Mouse (Mus musculus) cerebellum, adult 2 months (tissue): ENCODE data around the gene Skp2. TPM values are rescaled to one million over a fixed set of nuclear protein-coding genes. Genes with fewer than 3 reads are reported as not detected.
"Not testable (repeated sequence)": the region's sequence is repeated elsewhere in the genome, so short reads cannot be mapped to it uniquely, and the experiment has no call there.

Experiments
- DNase-seq, 2 experiments: peaks; one replicate each; pipeline ENCODE4 v3.0.0; 2021
- H3K27ac ChIP-seq: fragments of 200-500 bp; 2 replicates; pipeline ENCODE4 v1.5.1; 2012; ENCODE audit warnings: low read length, control low read depth, inconsistent platforms; ENCODE audit not compliant: insufficient read depth
- H3K27me3 ChIP-seq: fragments of 200-500 bp; 2 replicates; pipeline ENCODE4 v1.6.1; 2012; ENCODE audit warnings: inconsistent platforms, mild to moderate bottlenecking, low read length, moderate library complexity; ENCODE audit not compliant: control insufficient read depth, insufficient read depth
- H3K4me1 ChIP-seq: fragments of 200-500 bp; 2 replicates; pipeline ENCODE4 v1.6.1; 2011; ENCODE audit warnings: low read length; ENCODE audit not compliant: control insufficient read depth, insufficient read depth
- H3K4me3 ChIP-seq: fragments of 200-500 bp; replicated peaks from 2 replicates; pipeline ENCODE3; 2011; ENCODE audit warnings: mild to moderate bottlenecking, low read depth, low read length, control low read depth; ENCODE audit not compliant: insufficient read depth
- CTCF ChIP-seq: fragments of 200-500 bp; IDR thresholded peaks from 2 replicates; pipeline ENCODE4 v1.5.1; 2011; ENCODE audit warnings: low read depth, mild to moderate bottlenecking, control low read depth, low read length, moderate library complexity, borderline replicate concordance; ENCODE audit not compliant: insufficient read depth
- POLR2A ChIP-seq: fragments of 200-500 bp; IDR thresholded peaks from 2 replicates; pipeline ENCODE4 v1.6.1; 2011; ENCODE audit warnings: low read length, control low read depth, borderline replicate concordance; ENCODE audit not compliant: insufficient read depth
- WGBS: fragments of 180-500 bp; shearing (Covaris S2); methylation state at CpG from one replicate; pipeline ENCODE4 v1.1.7; 2018; 5-methylcytosine and 5-hydroxymethylcytosine counted together
- polyA plus RNA-seq: library from polyadenylated mRNA; depleted of rRNA; stranded (reverse); fragments of >200 nt; gene quantifications from 2 replicates; pipeline ENCODE4 v1.2.3, GENCODE M21; 2012; rRNA removed

Skp2 gene
- polyA plus RNA-seq, result 4.2 and 4.9 TPM in 2 replicates

- no peak for DNase-seq
- Histone ChIP-seq H3K27me3 (no peaks in the 10 kb centered on the region), H3K4me1 (no peaks in the 10 kb centered on the region), H3K27ac (no peak within 1 kb of the TSS), H3K4me3 (no peak within 1 kb of the TSS)
- TF ChIP-seq POLR2A (no peak), CTCF (no peak)
Observed at GRCm38 (mm10) chr15:9155325-9155724, at the start of gene Skp2. Skp2 (minus strand) TSS chr15:9155425.

DNA sequence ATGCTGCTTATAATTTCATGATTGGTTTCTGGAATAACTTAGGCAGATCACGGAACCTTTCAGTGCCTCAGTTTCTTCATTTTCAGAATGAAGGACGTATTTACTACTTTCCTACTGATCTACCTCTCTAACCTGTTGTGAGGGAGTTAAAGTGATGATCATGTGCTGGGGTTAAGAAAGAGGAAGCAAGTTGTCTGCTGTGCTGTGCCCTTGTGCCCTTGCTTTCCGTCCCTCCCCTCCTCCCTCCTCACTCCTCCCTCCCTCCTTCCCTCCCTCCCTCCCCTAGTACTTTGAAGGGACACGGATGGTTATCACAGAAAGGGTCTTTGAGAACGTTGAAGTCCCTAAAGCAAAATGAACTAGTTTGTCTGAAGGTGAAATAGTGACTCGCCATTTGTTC lies 43.2 kb upstream of the Skp2 start:
- Histone ChIP-seq H3K27me3 (no peaks in the 10 kb centered on the region), H3K4me1 (no peaks in the 10 kb centered on the region), H3K4me3 (no peak overlapping the region), H3K27ac (no peak overlapping the region)
- TF ChIP-seq POLR2A, result no peak
- TF ChIP-seq CTCF, result no peak
- DNase-seq, result no peak
- WGBS, result 69% methylated on average over 6 of the region's 6 CpGs

GRCm38 (mm10) chr15:9192685-9193084 lies 37.5 kb upstream of the Skp2 start:
- H3K27ac ChIP-seq, DNase-seq, H3K4me1 ChIP-seq, H3K27me3 ChIP-seq, H3K4me3 ChIP-seq: not testable (repeated sequence)

- no peak overlapping the region for H3K27ac ChIP-seq
- 95% methylated on average over 2 of the region's 2 CpGs for WGBS
- no peak for DNase-seq
- H3K27me3 ChIP-seq, result no peaks in the 10 kb centered on the region
- no peak for TF ChIP-seq POLR2A
- no peak for TF ChIP-seq CTCF
- H3K4me1 ChIP-seq, result no peaks in the 10 kb centered on the region
- no peak overlapping the region for H3K4me3 ChIP-seq
Observed at GRCm38 (mm10) chr15:9189796-9190195, 34.6 kb upstream of the Skp2 start.

DNA sequence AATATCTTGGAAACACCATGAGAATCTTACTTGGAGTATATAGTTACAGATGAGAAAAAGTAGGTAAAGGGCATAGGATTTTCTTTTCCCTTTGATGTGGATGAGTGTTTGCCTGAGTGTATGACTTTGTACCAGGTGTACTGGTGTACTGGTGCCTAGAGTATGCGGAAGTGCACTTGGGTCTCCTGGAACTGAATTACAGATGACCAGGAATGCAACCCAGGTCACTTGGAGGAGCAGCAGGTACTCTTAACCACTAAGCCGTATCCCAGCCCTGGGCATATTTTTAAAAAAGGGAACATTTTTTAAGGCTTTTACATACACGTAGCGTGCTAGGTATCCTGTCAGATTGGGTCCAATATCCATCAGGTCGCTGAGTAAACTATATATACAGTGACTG lies 28.8 kb upstream of the Skp2 start:
- H3K27me3 ChIP-seq, result no peaks in the 10 kb centered on the region
- TF ChIP-seq CTCF, result no peak
- TF ChIP-seq POLR2A, result no peak
- H3K4me3 ChIP-seq, result no peak overlapping the region
- H3K4me1 ChIP-seq, result no peaks in the 10 kb centered on the region
- no peak overlapping the region for H3K27ac ChIP-seq
- 97% methylated on average over 5 of the region's 5 CpGs for WGBS
- no peak for DNase-seq

- Histone ChIP-seq H3K27me3 (no peaks in the 10 kb centered on the region), H3K4me3 (no peak overlapping the region), H3K4me1 (no peaks in the 10 kb centered on the region), H3K27ac (no peak overlapping the region)
- DNase-seq, result no peak
- 97% methylated on average over 3 of the region's 3 CpGs for WGBS
- TF ChIP-seq CTCF, result no peak
- no peak for TF ChIP-seq POLR2A
Observed at GRCm38 (mm10) chr15:9177038-9177437, 21.8 kb upstream of the Skp2 start.

DNA sequence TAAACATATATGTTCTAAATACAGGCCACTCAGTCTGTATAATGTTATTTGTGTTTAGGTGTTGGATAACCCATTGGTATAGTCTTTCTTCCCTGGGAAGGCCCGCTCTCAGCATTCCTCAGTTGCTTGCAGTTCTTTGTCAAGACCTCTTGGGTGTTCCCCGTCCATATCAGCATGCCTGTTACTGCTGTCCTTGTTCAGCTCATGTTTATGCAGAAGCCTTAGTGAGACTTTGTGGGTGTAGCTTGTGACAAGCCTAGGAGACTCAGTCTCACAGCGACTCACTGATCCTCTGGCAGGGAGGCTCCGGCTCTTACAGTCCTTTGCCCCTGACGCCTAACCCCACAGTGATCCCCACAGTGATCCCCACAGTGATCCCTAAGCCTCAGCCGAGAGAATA lies 8.9 kb upstream of the Skp2 start:
- TF ChIP-seq CTCF (no peak), POLR2A (no peak)
- WGBS, result 56% methylated on average over 6 of the region's 6 CpGs

DNA sequence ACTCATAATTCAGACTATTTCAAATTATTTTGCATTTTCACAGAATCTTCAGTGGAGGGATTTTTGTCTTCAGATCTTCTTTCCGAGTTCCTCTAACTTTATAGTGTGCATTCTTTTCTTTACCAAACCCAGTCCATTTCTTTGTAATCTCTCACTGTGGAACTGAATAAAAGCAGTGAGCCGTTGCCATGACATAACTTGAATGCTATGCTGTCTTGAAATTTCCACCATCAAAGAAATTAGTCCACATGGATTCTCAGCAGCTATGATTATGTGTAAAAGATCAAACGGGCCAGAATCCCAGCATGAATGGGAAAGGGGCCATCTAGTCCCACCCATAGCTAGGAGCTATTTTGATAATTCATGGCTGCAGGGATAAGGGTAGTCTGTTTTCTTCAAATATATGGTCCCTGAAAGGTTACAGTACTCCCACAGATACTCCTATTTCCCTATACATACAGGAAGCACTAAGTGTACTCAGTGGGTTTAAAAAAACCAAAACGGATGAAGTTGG lies 7.4 kb upstream of the Skp2 start:
- TF ChIP-seq CTCF (no peak), POLR2A (no peak)
- Histone ChIP-seq H3K27me3 (no peaks in the 10 kb centered on the region), H3K4me3 (no peak overlapping the region), H3K27ac (no peak overlapping the region), H3K4me1 (no peaks in the 10 kb centered on the region)
- DNase-seq, result no peak
- 34% methylated on average over 4 of the region's 4 CpGs for WGBS

More for the DNA sequence above, 8.9 kb upstream of the Skp2 start:
- H3K4me3 ChIP-seq, result no peak overlapping the region
- H3K4me1 ChIP-seq, result no peaks in the 10 kb centered on the region
- no peak for DNase-seq
- no peak overlapping the region for H3K27ac ChIP-seq
- no peaks in the 10 kb centered on the region for H3K27me3 ChIP-seq
